Mouse (Mus musculus): ENCODE measurements around the gene Slc10a7. TPM values are rescaled to one million over a fixed set of nuclear protein-coding genes. Genes with fewer than 3 reads are reported as not detected.
A peak's percentile ranks its signal among the peaks of the same experiment; 100 is the strongest.

Slc10a7 gene
- polyA plus RNA-seq, 1 experiment from 2014 or later, result 7.1 TPM

DNA sequence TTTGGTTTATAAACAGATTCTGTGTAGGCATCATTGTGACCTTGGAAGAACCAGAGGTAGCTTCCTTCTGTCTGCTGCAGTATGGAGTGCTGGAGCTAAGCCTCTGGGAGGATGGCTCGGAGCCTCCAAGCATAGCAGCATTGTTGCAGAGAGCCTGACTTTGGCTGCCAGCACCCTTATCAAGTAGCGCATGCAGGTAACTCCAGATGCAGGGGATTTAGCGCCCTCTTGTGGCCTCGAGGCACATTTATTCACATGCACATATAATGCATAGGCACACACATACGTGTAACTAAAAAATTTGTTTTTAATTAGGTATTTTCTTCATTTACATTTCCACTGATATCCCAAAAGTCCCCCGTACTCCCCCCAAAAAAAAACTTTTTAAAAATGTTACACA is 52.5 kb downstream of the Slc10a7 start:
- no peak for ATAC-seq (ENCODE audit: low read depth)
- H3K36me3 ChIP-seq (ENCODE audit: control insufficient read depth, insufficient read depth, low read length), result no peaks in the 10 kb centered on the region
- peaks cover 4% of the 10 kb centered on the region for H3K4me1 ChIP-seq (ENCODE audit: control insufficient read depth, insufficient read depth, low read length)
- no peak overlapping the region for H3K9ac ChIP-seq (replicated peaks; ENCODE audit: low read depth, low read length)
- no peak overlapping the region for H3K4me2 ChIP-seq (ENCODE audit: low read depth, low read length)
- WGBS, result 90% methylated on average over 6 of the region's 6 CpGs
- no peak overlapping the region for H3K27ac ChIP-seq (ENCODE audit: low read depth, low read length)
- no peak overlapping the region for H3K4me3 ChIP-seq (ENCODE audit: low read depth, low read length)
- no peaks in the 10 kb centered on the region for H3K9me3 ChIP-seq (ENCODE audit: control insufficient read depth, low read length)
- no peaks in the 10 kb centered on the region for H3K27me3 ChIP-seq (ENCODE audit: control insufficient read depth, insufficient read depth, low read length)

DNA sequence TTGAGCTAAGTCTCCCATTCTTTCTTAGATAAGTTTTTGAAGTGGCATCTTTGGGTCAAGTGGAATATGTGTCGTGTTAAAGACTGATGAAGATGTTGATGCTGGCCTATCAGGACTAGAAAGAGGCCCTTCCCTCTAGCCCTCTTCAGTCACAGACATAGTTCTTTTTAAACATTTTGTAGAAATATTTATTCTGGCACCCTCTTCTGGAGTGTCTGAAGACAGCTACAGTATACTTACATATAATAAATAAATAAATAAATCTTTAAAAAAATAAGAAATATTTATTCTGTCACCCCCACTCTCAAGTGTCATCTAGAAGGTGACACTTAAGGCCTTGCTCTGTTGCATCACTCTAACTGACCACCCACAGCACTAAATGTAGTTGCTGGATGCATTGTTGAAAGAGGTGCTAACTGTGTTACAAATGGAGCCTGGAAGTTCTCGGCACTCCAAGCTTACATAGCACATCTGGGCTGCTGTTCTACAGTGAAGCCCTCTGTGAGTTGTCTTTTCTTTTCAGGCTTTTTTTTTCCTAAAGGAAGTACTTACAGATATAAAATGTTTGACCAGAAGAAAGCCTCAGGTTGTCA is 54.4 kb downstream of the Slc10a7 start:
- H3K4me1 ChIP-seq (ENCODE audit: control insufficient read depth, insufficient read depth, low read length), result no peaks in the 10 kb centered on the region
- H3K9ac ChIP-seq (replicated peaks; ENCODE audit: low read depth, low read length), result no peak overlapping the region
- no peaks in the 10 kb centered on the region for H3K9me3 ChIP-seq (ENCODE audit: control insufficient read depth, low read length)
- H3K4me3 ChIP-seq (ENCODE audit: low read depth, low read length), result no peak overlapping the region
- no peak overlapping the region for H3K4me2 ChIP-seq (ENCODE audit: low read depth, low read length)
- no peaks in the 10 kb centered on the region for H3K27me3 ChIP-seq (ENCODE audit: control insufficient read depth, insufficient read depth, low read length)
- no peak overlapping the region for H3K27ac ChIP-seq (ENCODE audit: low read depth, low read length)
- no peaks in the 10 kb centered on the region for H3K36me3 ChIP-seq (ENCODE audit: control insufficient read depth, insufficient read depth, low read length)
- no peak for ATAC-seq (ENCODE audit: low read depth)
- WGBS, result 73% methylated on average over 2 of the region's 2 CpGs

DNA sequence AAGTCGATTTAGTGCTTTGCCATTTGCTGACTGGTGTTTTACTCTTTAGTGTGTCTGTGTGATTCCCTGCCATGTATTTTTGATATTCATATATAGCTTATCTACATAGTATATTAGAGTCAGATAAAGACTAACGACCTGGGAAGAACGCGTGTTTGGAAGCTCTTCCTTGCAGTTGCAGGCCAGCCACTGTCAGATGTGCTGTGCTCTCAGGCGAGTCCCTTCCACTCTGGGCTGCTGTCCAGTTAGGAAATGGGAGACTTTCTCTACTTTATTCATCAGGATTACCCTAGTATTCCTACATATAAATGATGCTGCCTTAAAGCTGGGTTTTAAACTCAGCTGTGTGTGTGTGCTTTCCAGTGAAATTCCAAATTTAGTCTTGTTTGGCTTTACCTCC is 55.1 kb downstream of the Slc10a7 start:
- no peak overlapping the region for H3K27ac ChIP-seq (ENCODE audit: low read depth, low read length)
- H3K9me3 ChIP-seq (ENCODE audit: control insufficient read depth, low read length), result no peaks in the 10 kb centered on the region
- no peaks in the 10 kb centered on the region for H3K36me3 ChIP-seq (ENCODE audit: control insufficient read depth, insufficient read depth, low read length)
- WGBS, result 76% methylated on average over 5 of the region's 5 CpGs
- H3K27me3 ChIP-seq (ENCODE audit: control insufficient read depth, insufficient read depth, low read length), result no peaks in the 10 kb centered on the region
- ATAC-seq (ENCODE audit: low read depth), result no peak
- H3K9ac ChIP-seq (replicated peaks; ENCODE audit: low read depth, low read length), result no peak overlapping the region
- H3K4me2 ChIP-seq (ENCODE audit: low read depth, low read length), result no peak overlapping the region
- no peak overlapping the region for H3K4me3 ChIP-seq (ENCODE audit: low read depth, low read length)
- no peaks in the 10 kb centered on the region for H3K4me1 ChIP-seq (ENCODE audit: control insufficient read depth, insufficient read depth, low read length)

DNA sequence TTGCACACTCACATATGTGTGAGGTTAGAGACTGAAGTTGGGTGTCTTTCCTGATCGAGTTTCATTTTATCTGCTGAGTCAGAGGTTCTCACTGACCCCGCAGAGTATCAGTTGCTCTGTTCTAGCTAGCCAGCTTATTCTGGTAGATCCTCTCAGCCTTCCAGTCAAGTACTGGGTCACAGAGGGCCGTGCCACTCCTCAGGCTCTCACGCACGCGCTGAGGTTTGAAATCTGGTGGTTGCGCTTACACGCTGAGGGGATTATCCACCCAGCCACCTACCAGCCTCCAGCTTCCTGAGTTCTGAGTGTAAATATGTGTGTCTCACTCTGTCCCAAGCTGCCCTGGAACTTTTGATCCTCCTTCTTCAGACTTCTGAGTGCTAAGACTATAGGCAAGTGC is 59.0 kb downstream of the Slc10a7 start:
- Histone ChIP-seq H3K27ac (ENCODE audit: low read depth, low read length) (no peak overlapping the region), H3K36me3 (ENCODE audit: control insufficient read depth, insufficient read depth, low read length) (no peaks in the 10 kb centered on the region), H3K4me1 (ENCODE audit: control insufficient read depth, insufficient read depth, low read length) (peaks cover 18% of the 10 kb centered on the region), H3K27me3 (ENCODE audit: control insufficient read depth, insufficient read depth, low read length) (no peaks in the 10 kb centered on the region), H3K4me3 (ENCODE audit: low read depth, low read length) (no peak overlapping the region), H3K4me2 (ENCODE audit: low read depth, low read length) (no peak overlapping the region), H3K9ac (replicated peaks; ENCODE audit: low read depth, low read length) (no peak overlapping the region), H3K9me3 (ENCODE audit: control insufficient read depth, low read length) (no peaks in the 10 kb centered on the region)
- ATAC-seq (ENCODE audit: low read depth), result no peak
- WGBS, result 82% methylated on average over 8 of the region's 8 CpGs

DNA sequence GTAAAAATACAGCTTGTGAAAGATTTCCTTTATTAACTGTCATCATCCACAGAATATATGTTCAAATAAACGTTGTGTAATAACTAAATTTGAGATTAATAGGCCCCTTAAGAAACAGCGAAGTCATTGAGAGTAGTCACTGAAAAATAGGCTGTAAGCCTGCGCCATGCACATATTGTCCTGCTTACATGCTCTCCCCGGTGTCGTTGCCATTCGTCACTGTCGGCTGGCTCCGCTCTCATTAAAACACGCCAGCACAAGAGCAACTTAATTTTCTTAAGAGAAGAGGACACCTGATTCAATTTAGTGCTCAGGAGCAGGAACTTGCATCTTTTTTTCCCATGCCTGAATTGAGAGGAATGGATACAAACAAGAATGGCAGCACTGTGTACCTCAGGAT is 62.4 kb downstream of the Slc10a7 start:
- no peak overlapping the region; the same call in 1 of the 2 replicates for H3K27ac ChIP-seq (ENCODE audit: low read depth, low read length)
- H3K9ac ChIP-seq (replicated peaks; ENCODE audit: low read depth, low read length), result no peak overlapping the region
- WGBS, result 12% methylated on average over 9 of the region's 9 CpGs
- H3K27me3 ChIP-seq (ENCODE audit: control insufficient read depth, insufficient read depth, low read length), result no peaks in the 10 kb centered on the region
- peaks cover 18% of the 10 kb centered on the region for H3K4me1 ChIP-seq (ENCODE audit: control insufficient read depth, insufficient read depth, low read length)
- H3K4me3 ChIP-seq (ENCODE audit: low read depth, low read length), result no peak overlapping the region
- H3K36me3 ChIP-seq (ENCODE audit: control insufficient read depth, insufficient read depth, low read length), result no peaks in the 10 kb centered on the region
- ATAC-seq (ENCODE audit: low read depth), result peak; percentile 65
- peak overlapping the region; percentile 26; the same call in 1 of the 2 replicates for H3K4me2 ChIP-seq (ENCODE audit: low read depth, low read length)
- H3K9me3 ChIP-seq (ENCODE audit: control insufficient read depth, low read length), result no peaks in the 10 kb centered on the region

DNA sequence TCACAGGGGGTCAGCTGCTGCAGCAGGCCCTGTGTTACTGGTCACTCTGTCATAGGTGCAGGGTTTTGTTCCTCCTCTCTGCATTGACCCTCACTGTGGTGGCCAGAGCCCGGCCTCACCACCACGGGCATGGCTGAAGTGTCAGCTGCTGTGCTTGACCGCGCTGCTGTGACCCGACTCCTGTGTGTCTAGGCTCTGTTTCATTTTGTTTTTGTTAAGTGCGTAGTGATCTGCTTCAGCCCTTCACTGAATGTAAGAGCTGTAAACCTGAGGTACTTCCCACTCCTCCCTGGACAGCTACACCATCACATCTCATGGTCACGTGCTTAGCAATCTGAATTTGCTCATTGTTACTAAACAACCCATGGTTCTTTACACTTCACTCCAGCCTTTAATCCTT is 65.1 kb downstream of the Slc10a7 start:
- ATAC-seq (ENCODE audit: low read depth), result no peak
- Histone ChIP-seq H3K9me3 (ENCODE audit: control insufficient read depth, low read length) (no peaks in the 10 kb centered on the region), H3K27ac (ENCODE audit: low read depth, low read length) (no peak overlapping the region), H3K36me3 (ENCODE audit: control insufficient read depth, insufficient read depth, low read length) (no peaks in the 10 kb centered on the region), H3K9ac (replicated peaks; ENCODE audit: low read depth, low read length) (no peak overlapping the region), H3K4me3 (ENCODE audit: low read depth, low read length) (no peak overlapping the region), H3K27me3 (ENCODE audit: control insufficient read depth, insufficient read depth, low read length) (no peaks in the 10 kb centered on the region), H3K4me1 (ENCODE audit: control insufficient read depth, insufficient read depth, low read length) (peaks cover 18% of the 10 kb centered on the region), H3K4me2 (ENCODE audit: low read depth, low read length) (no peak overlapping the region)
- WGBS, result 87% methylated on average over 7 of the region's 7 CpGs

DNA sequence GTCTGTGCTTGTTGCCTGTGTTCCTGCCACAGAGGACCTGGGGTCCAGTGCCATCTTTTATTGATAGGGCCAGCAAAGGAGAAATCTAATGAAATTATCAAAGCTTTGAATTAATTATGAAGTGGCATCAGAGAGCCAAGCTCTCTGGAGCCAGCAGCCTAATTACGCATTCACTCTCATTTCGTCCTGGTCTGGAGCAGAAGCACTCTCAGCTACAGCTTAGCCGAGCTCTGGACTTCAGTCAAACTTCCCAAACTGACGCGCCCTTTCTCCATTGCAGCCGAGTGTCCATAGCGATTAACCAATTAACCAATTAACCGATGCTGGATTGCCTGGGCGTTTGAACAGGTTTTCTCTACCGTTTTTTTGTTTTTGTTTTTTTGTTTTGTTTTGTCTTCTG is 68.4 kb downstream of the Slc10a7 start:
- 19% methylated on average over 10 of the region's 10 CpGs for WGBS
- no peak overlapping the region for H3K4me2 ChIP-seq (ENCODE audit: low read depth, low read length)
- no peaks in the 10 kb centered on the region for H3K27me3 ChIP-seq (ENCODE audit: control insufficient read depth, insufficient read depth, low read length)
- no peak; the same call in 1 of the 2 replicates for ATAC-seq (ENCODE audit: low read depth)
- no peak overlapping the region for H3K27ac ChIP-seq (ENCODE audit: low read depth, low read length)
- H3K4me1 ChIP-seq (ENCODE audit: control insufficient read depth, insufficient read depth, low read length), result no peaks in the 10 kb centered on the region
- H3K9me3 ChIP-seq (ENCODE audit: control insufficient read depth, low read length), result no peaks in the 10 kb centered on the region
- no peak overlapping the region for H3K9ac ChIP-seq (replicated peaks; ENCODE audit: low read depth, low read length)
- H3K36me3 ChIP-seq (ENCODE audit: control insufficient read depth, insufficient read depth, low read length), result no peaks in the 10 kb centered on the region
- H3K4me3 ChIP-seq (ENCODE audit: low read depth, low read length), result no peak overlapping the region

DNA sequence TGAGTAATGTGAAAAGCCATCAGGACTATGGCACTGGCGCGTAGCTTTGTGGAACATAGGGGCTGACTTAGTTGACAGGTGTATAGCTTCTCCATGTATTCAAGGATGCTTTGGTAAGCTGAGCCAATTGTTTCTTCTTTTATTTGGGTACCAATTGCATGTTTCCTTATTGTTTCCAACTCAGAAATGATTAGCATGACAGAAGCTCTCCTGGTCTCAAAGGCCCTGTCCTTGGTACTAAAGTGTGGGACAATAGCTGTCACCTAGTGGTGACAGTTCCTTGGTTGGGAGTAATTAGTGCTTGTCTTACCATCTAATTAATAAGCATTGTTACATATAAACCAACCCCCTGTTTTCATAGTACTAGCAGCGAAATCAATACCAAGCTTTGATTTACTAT is 68.9 kb downstream of the Slc10a7 start:
- no peaks in the 10 kb centered on the region for H3K27me3 ChIP-seq (ENCODE audit: control insufficient read depth, insufficient read depth, low read length)
- H3K9ac ChIP-seq (replicated peaks; ENCODE audit: low read depth, low read length), result no peak overlapping the region
- no peaks in the 10 kb centered on the region for H3K9me3 ChIP-seq (ENCODE audit: control insufficient read depth, low read length)
- no peak overlapping the region for H3K4me2 ChIP-seq (ENCODE audit: low read depth, low read length)
- 25% methylated on average over 3 of the region's 3 CpGs for WGBS
- H3K27ac ChIP-seq (ENCODE audit: low read depth, low read length), result no peak overlapping the region
- no peak for ATAC-seq (ENCODE audit: low read depth)
- H3K36me3 ChIP-seq (ENCODE audit: control insufficient read depth, insufficient read depth, low read length), result no peaks in the 10 kb centered on the region
- H3K4me3 ChIP-seq (ENCODE audit: low read depth, low read length), result no peak overlapping the region
- no peaks in the 10 kb centered on the region for H3K4me1 ChIP-seq (ENCODE audit: control insufficient read depth, insufficient read depth, low read length)

DNA sequence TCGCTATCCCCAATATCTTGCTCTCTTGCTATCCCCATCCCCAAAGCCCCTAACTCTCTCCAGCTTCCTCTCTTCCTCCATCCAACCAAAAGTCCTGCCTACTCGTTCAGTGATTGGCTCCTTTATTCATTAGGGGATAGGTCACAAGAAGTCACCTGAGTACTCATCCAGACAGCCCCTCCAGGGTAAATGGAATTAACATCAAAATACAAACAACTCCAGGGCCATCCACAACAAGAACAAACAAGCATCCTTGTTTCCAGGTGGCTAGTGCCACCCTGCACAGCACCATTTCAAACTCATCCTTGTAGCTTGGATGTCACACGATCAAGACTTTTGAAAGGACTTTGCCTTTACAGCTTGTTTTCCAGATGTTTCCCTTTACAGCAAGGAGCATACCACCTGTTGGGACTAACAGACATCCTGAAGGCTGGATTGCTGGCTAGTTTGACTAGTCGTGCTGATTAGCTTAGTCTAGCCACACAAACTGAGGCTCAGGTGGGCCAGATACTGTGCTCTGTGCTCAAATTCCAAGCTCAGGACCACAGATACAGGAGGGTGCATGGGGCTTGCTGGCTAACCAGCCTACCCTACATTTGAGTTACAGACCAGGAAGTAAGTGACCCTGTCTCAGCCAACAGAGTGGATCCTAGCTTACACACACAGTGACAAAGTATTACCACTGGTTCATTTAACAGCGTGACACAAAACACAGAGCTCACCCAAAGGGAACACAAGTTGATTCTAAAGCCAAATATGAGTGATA is 75.0 kb downstream of the Slc10a7 start:
- Histone ChIP-seq H3K27me3 (ENCODE audit: control insufficient read depth, insufficient read depth, low read length) (no peaks in the 10 kb centered on the region), H3K4me2 (ENCODE audit: low read depth, low read length) (no peak overlapping the region), H3K4me3 (ENCODE audit: low read depth, low read length) (no peak overlapping the region), H3K4me1 (ENCODE audit: control insufficient read depth, insufficient read depth, low read length) (no peaks in the 10 kb centered on the region), H3K36me3 (ENCODE audit: control insufficient read depth, insufficient read depth, low read length) (no peaks in the 10 kb centered on the region), H3K9me3 (ENCODE audit: control insufficient read depth, low read length) (no peaks in the 10 kb centered on the region), H3K27ac (ENCODE audit: low read depth, low read length) (no peak overlapping the region), H3K9ac (replicated peaks; ENCODE audit: low read depth, low read length) (no peak overlapping the region)
- ATAC-seq (ENCODE audit: low read depth), result no peak
- 69% methylated on average over 5 of the region's 5 CpGs for WGBS

Data from neural tube, embryonic 14.5 days (tissue).